Mouse (Mus musculus): ENCODE results near the gene Tert. TPM values are rescaled to one million over a fixed set of nuclear protein-coding genes. Genes with fewer than 3 reads are reported as not detected.

Gene Tert
- polyA plus RNA-seq (2012; fragmentation: generic; extraction: Trizol) = 0.13 TPM

DNA sequence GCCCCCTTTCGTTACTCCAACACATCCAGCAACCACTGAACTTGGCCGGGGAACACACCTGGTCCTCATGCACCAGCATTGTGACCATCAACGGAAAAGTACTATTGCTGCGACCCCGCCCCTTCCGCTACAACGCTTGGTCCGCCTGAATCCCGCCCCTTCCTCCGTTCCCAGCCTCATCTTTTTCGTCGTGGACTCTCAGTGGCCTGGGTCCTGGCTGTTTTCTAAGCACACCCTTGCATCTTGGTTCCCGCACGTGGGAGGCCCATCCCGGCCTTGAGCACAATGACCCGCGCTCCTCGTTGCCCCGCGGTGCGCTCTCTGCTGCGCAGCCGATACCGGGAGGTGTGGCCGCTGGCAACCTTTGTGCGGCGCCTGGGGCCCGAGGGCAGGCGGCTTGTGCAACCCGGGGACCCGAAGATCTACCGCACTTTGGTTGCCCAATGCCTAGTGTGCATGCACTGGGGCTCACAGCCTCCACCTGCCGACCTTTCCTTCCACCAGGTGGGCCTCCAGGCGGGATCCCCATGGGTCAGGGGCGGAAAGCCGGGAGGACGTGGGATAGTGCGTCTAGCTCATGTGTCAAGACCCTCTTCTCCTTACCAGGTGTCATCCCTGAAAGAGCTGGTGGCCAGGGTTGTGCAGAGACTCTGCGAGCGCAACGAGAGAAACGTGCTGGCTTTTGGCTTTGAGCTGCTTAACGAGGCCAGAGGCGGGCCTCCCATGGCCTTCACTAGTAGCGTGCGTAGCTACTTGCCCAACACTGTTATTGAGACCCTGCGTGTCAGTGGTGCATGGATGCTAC, at the start of gene Tert:
TSS of gene Tert (plus strand) at position 167 of the 805 bp plus-strand sequence.
- Histone ChIP-seq H3K27me3 (ENCODE audit: control insufficient read depth, insufficient read depth, insufficient read length) (no peaks in the 10 kb centered on the region), H3ac (ENCODE audit: control insufficient read depth, insufficient read length) (no peak within 1 kb of the TSS), H3K4me3 (no peak within 1 kb of the TSS), H3K79me2 (ENCODE audit: control insufficient read depth, insufficient read depth) (no peaks in the 10 kb centered on the region), H3K36me3 (ENCODE audit: control insufficient read depth, insufficient read depth) (no peaks in the 10 kb centered on the region), H3K4me2 (ENCODE audit: low read depth) (peak within 1 kb of the TSS; percentile 42)
- no peak for TF ChIP-seq POLR2AphosphoS2 (IDR thresholded peaks at IDR 0.05; ENCODE audit: insufficient read length, low read depth)
- TF ChIP-seq TCF3 (IDR thresholded peaks at IDR 0.05; ENCODE audit: insufficient read length, low read depth) = no peak

DNA sequence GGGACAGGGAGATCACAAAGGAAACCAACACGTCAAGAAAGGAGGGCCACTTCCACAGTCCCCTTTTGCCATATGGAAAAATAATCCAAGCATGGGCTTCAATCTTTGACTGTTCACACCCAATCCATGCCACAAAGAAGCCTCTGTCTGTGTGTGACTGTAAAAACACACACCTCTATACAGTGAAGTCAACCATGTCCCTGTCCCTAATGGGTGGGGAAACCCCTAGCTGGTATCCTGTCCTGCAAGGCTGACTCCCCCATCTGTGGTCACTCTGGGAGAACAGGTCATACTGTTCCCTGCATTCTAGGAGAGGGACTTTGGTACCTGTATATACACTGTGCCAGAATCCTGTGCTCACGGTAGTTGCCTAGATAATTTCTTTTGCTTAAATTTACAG, 49.4 kb upstream of the Tert start:
- TF ChIP-seq POLR2AphosphoS2 (IDR thresholded peaks at IDR 0.05; ENCODE audit: insufficient read length, low read depth) = no peak
- no peak for TF ChIP-seq USF1 (IDR thresholded peaks at IDR 0.05; ENCODE audit: low read depth)
- no peak for TF ChIP-seq REST (IDR thresholded peaks at IDR 0.05; ENCODE audit: insufficient read depth, insufficient read length)
- no peak for TF ChIP-seq E2F4 (IDR thresholded peaks at IDR 0.05; ENCODE audit: insufficient read depth)
- no peak for TF ChIP-seq MYOD1 (IDR thresholded peaks at IDR 0.05; ENCODE audit: control insufficient read depth in 1 of 3, insufficient read length in 2 of 3, low read depth in 2 of 3)
- no peak for TF ChIP-seq CEBPB (IDR thresholded peaks at IDR 0.05; ENCODE audit: insufficient read depth, poor library complexity, severe bottlenecking)
- no peak for TF ChIP-seq TCF3 (IDR thresholded peaks at IDR 0.05; ENCODE audit: insufficient read length, low read depth)
- H3K4me3 ChIP-seq = no peak overlapping the region
- no peaks in the 10 kb centered on the region for H3K36me3 ChIP-seq (ENCODE audit: control insufficient read depth, insufficient read depth)
- H3K79me2 ChIP-seq (ENCODE audit: control insufficient read depth, insufficient read depth) = no peaks in the 10 kb centered on the region
- no peaks in the 10 kb centered on the region for H3K27me3 ChIP-seq (ENCODE audit: control insufficient read depth, insufficient read depth, insufficient read length)
- H3K4me2 ChIP-seq (ENCODE audit: low read depth) = peak overlapping the region; percentile 12
- no peak overlapping the region for H3ac ChIP-seq (ENCODE audit: control insufficient read depth, insufficient read length)

DNA sequence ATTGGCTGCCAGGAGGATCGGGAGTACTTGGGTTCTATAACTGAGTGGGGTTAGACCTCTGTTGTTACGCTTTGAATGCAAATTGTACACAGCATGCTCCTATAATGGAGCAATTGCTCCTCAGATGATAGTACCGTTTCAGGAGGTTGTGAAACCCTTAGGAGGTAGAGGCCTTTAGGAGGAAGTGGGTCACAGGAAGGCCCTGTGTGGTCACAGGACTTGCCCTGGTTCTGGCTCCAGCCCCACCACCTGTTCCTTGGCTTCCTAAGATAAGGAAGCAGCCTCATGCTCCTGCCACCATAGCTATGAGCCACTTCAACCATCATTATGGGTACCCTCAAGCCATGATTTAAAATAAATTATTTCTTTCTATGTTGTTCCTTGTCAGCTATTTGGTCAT, 35.2 kb upstream of the Tert start:
- Histone ChIP-seq H3K4me3 (no peak overlapping the region), H3K79me2 (ENCODE audit: control insufficient read depth, insufficient read depth) (no peaks in the 10 kb centered on the region), H3ac (ENCODE audit: control insufficient read depth, insufficient read length) (no peak overlapping the region), H3K36me3 (ENCODE audit: control insufficient read depth, insufficient read depth) (no peaks in the 10 kb centered on the region), H3K4me2 (ENCODE audit: low read depth) (no peak overlapping the region), H3K27me3 (ENCODE audit: control insufficient read depth, insufficient read depth, insufficient read length) (no peaks in the 10 kb centered on the region)
- no peak for TF ChIP-seq POLR2AphosphoS2 (IDR thresholded peaks at IDR 0.05; ENCODE audit: insufficient read length, low read depth)
- TF ChIP-seq MYOG (IDR thresholded peaks at IDR 0.05; ENCODE audit: control insufficient read depth in 1 of 3, insufficient read depth in 1 of 3, insufficient read length in 2 of 3, low read depth in 2 of 3) = no peak
- TF ChIP-seq MYOD1 (IDR thresholded peaks at IDR 0.05; ENCODE audit: control insufficient read depth in 1 of 3, insufficient read length in 2 of 3, low read depth in 2 of 3) = no peak
- TF ChIP-seq MAX (IDR thresholded peaks at IDR 0.05; ENCODE audit: low read depth) = no peak
- no peak for TF ChIP-seq USF1 (IDR thresholded peaks at IDR 0.05; ENCODE audit: low read depth)
- TF ChIP-seq TCF3 (IDR thresholded peaks at IDR 0.05; ENCODE audit: insufficient read length, low read depth) = no peak
- no peak for TF ChIP-seq CEBPB (IDR thresholded peaks at IDR 0.05; ENCODE audit: insufficient read depth, poor library complexity, severe bottlenecking)
- TF ChIP-seq E2F4 (IDR thresholded peaks at IDR 0.05; ENCODE audit: insufficient read depth) = no peak
- TF ChIP-seq POLR2A (IDR thresholded peaks at IDR 0.05; ENCODE audit: insufficient read length, low read depth) = no peak
- no peak for TF ChIP-seq REST (IDR thresholded peaks at IDR 0.05; ENCODE audit: insufficient read depth, insufficient read length)
- TF ChIP-seq SRF (IDR thresholded peaks at IDR 0.05; ENCODE audit: control insufficient read depth, insufficient read length, low read depth) = no peak
- no peak for TF ChIP-seq TCF12 (IDR thresholded peaks at IDR 0.05; ENCODE audit: insufficient read depth, poor library complexity, severe bottlenecking)

DNA sequence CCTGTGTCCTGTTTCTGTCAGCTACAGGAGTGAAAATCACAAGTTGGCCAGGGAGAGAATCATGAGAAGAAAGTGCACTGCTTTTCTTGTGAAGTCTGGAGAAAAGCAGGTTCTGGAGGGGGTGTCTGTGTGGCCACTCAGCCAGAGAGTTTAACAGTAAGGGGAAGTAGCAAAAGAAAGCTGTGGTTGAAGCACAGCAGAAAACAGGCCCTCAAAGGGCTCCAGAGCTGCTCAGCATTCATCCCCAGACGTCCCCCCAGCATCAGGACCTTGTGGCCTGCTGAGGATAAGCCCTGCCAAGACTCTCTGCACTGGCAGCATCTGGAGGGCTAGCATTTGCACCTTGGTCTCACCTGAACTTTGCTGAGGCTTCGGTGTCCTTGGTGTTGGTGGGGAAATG, 34.2 kb upstream of the Tert start:
- no peaks in the 10 kb centered on the region for H3K27me3 ChIP-seq (ENCODE audit: control insufficient read depth, insufficient read depth, insufficient read length)

DNA sequence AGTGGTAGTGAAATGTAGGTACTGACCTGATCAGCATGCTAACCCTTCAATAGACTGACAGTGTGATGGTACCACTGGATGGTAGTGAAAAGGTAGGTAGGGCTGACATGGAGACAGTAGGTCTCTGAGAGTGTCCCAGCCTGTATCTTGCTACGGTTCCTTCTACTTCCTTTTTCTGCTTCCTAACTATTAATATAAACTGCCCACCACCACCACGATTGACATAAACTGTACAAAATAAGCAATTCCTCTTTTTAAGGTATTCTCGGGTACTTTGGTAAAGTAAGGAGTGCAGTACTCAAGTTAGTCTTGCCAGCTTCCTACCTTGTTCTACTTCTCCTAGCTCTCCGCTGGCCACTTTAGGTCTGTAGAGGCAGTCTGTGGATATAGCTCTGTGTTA, 30.4 kb upstream of the Tert start:
- Histone ChIP-seq H3ac (ENCODE audit: control insufficient read depth, insufficient read length) (no peak overlapping the region), H3K79me2 (ENCODE audit: control insufficient read depth, insufficient read depth) (no peaks in the 10 kb centered on the region), H3K4me3 (no peak overlapping the region), H3K27me3 (ENCODE audit: control insufficient read depth, insufficient read depth, insufficient read length) (peaks cover 8% of the 10 kb centered on the region), H3K36me3 (ENCODE audit: control insufficient read depth, insufficient read depth) (no peaks in the 10 kb centered on the region), H3K4me2 (ENCODE audit: low read depth) (no peak overlapping the region)
- TF ChIP-seq MAX (IDR thresholded peaks at IDR 0.05; ENCODE audit: low read depth) = no peak
- no peak for TF ChIP-seq POLR2A (IDR thresholded peaks at IDR 0.05; ENCODE audit: insufficient read length, low read depth)
- TF ChIP-seq TCF3 (IDR thresholded peaks at IDR 0.05; ENCODE audit: insufficient read length, low read depth) = no peak
- TF ChIP-seq POLR2AphosphoS2 (IDR thresholded peaks at IDR 0.05; ENCODE audit: insufficient read length, low read depth) = no peak
- TF ChIP-seq TCF12 (IDR thresholded peaks at IDR 0.05; ENCODE audit: insufficient read depth, poor library complexity, severe bottlenecking) = no peak
- TF ChIP-seq MYOG (IDR thresholded peaks at IDR 0.05; ENCODE audit: control insufficient read depth in 1 of 3, insufficient read depth in 1 of 3, insufficient read length in 2 of 3, low read depth in 2 of 3) = no peak
- TF ChIP-seq REST (IDR thresholded peaks at IDR 0.05; ENCODE audit: insufficient read depth, insufficient read length) = no peak
- TF ChIP-seq CEBPB (IDR thresholded peaks at IDR 0.05; ENCODE audit: insufficient read depth, poor library complexity, severe bottlenecking) = no peak
- no peak for TF ChIP-seq SRF (IDR thresholded peaks at IDR 0.05; ENCODE audit: control insufficient read depth, insufficient read length, low read depth)
- TF ChIP-seq MYOD1 (IDR thresholded peaks at IDR 0.05; ENCODE audit: control insufficient read depth in 1 of 3, insufficient read length in 2 of 3, low read depth in 2 of 3) = no peak

More for the DNA sequence above, 34.2 kb upstream of the Tert start:
- no peak overlapping the region for H3ac ChIP-seq (ENCODE audit: control insufficient read depth, insufficient read length)
- TF ChIP-seq MYOG (IDR thresholded peaks at IDR 0.05; ENCODE audit: control insufficient read depth in 1 of 3, insufficient read depth in 1 of 3, insufficient read length in 2 of 3, low read depth in 2 of 3) (no peak), SRF (IDR thresholded peaks at IDR 0.05; ENCODE audit: control insufficient read depth, insufficient read length, low read depth) (no peak), MAX (IDR thresholded peaks at IDR 0.05; ENCODE audit: low read depth) (no peak), REST (IDR thresholded peaks at IDR 0.05; ENCODE audit: insufficient read depth, insufficient read length) (no peak), E2F4 (IDR thresholded peaks at IDR 0.05; ENCODE audit: insufficient read depth) (no peak), TCF3 (IDR thresholded peaks at IDR 0.05; ENCODE audit: insufficient read length, low read depth) (no peak), USF1 (IDR thresholded peaks at IDR 0.05; ENCODE audit: low read depth) (no peak), CEBPB (IDR thresholded peaks at IDR 0.05; ENCODE audit: insufficient read depth, poor library complexity, severe bottlenecking) (no peak), MYOD1 (IDR thresholded peaks at IDR 0.05; ENCODE audit: control insufficient read depth in 1 of 3, insufficient read length in 2 of 3, low read depth in 2 of 3) (no peak), POLR2A (IDR thresholded peaks at IDR 0.05; ENCODE audit: insufficient read length, low read depth) (no peak)
- H3K79me2 ChIP-seq (ENCODE audit: control insufficient read depth, insufficient read depth) = no peaks in the 10 kb centered on the region
- H3K4me2 ChIP-seq (ENCODE audit: low read depth) = no peak overlapping the region
- H3K36me3 ChIP-seq (ENCODE audit: control insufficient read depth, insufficient read depth) = no peaks in the 10 kb centered on the region
- no peak overlapping the region for H3K4me3 ChIP-seq
